Mouse (Mus musculus): Measurements from ENCODE around the gene Nlrp6.
"Not testable (repeated sequence)": the region's sequence is repeated elsewhere in the genome, so short reads cannot be mapped to it uniquely, and the experiment has no call there.

Gene Nlrp6

GRCm38 (mm10) chr7:140973396-140974165, 52.9 kb downstream of the Nlrp6 start:
- DNase-seq (ENCODE audit: low spot score in 2 of 2), result no peak

DNA sequence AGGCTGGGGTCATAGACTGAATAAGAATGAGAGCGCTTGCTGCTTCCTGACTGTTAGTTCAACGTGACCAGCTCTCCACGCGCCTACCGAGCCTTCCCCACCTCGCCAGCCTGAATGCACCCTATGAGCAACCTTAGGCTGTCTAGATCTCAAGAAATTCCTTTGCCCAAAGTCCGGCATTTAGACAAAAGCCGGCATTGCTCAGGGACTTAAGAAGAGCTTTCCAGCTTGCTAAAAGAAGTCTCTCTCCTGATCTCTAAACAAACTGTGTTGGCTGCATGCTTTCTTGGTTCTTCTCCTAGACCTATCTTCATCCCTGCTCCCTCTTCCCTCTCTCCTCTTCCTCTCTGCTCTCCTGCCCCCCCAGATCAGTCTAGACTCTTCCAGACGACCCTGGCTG, 54.2 kb downstream of the Nlrp6 start:
- no peak for DNase-seq (ENCODE audit: low spot score in 2 of 2)

- DNase-seq (ENCODE audit: low spot score in 2 of 2), result no peak
Measured at GRCm38 (mm10) chr7:140975465-140975864, 54.8 kb downstream of the Nlrp6 start.

GRCm38 (mm10) chr7:140976720-140977119, 56.0 kb downstream of the Nlrp6 start:
- not testable (repeated sequence) for DNase-seq (ENCODE audit: low spot score in 2 of 2)
